Mouse (Mus musculus) hindbrain, embryonic 12.5 days (tissue): ENCODE data around the gene Cdc34. TPM values are rescaled to one million over a fixed set of nuclear protein-coding genes. Genes with fewer than 3 reads are reported as not detected.

Source experiments
- ATAC-seq: fragments of 200-750 bp; cut with Nextera tagmentation; 2 replicates; pipeline ENCODE4 v1.8.0; 2017; ENCODE audit warnings: moderate TSS enrichment; ENCODE audit not compliant: low FRiP score
- H3K27ac ChIP-seq: fragments of 300-500 bp; sonication (generic); 2 replicates; pipeline ENCODE4 v1.5.1; 2016; ENCODE audit warnings: mild to moderate bottlenecking
- H3K27me3 ChIP-seq: fragments of 300-500 bp; sonication (generic); 2 replicates; pipeline ENCODE4 v1.6.1; 2016; ENCODE audit warnings: mild to moderate bottlenecking
- H3K36me3 ChIP-seq: fragments of 300-500 bp; sonication (generic); 2 replicates; pipeline ENCODE4 v1.6.1; 2016; ENCODE audit warnings: mild to moderate bottlenecking
- H3K4me1 ChIP-seq: fragments of 300-500 bp; sonication (generic); 2 replicates; pipeline ENCODE4 v1.6.1; 2016
- H3K4me2 ChIP-seq: fragments of 300-500 bp; sonication (generic); replicated peaks from 2 replicates; pipeline ENCODE4 v1.6.1; 2016; ENCODE audit warnings: mild to moderate bottlenecking
- H3K4me3 ChIP-seq: fragments of 300-500 bp; sonication (generic); 2 replicates; pipeline ENCODE4 v1.5.1; 2016; ENCODE audit warnings: mild to moderate bottlenecking
- H3K9ac ChIP-seq: fragments of 300-500 bp; sonication (generic); 2 replicates; pipeline ENCODE4 v1.6.1; 2016; ENCODE audit warnings: mild to moderate bottlenecking, moderate library complexity
- H3K9me3 ChIP-seq: fragments of 300-500 bp; sonication (generic); replicated peaks from 2 replicates; pipeline ENCODE4 v1.6.1; 2016; ENCODE audit warnings: mild to moderate bottlenecking
- WGBS: fragments of 180-500 bp; shearing (Covaris S2); methylation state at CpG from one replicate; pipeline ENCODE4 v1.1.7; 2016; 5-methylcytosine and 5-hydroxymethylcytosine counted together
- polyA plus RNA-seq: library from polyadenylated mRNA; unstranded; fragments of >200 nt; fragmentation: Nextera tagmentation; extraction: Ambion mirVana; gene quantifications from 2 replicates; pipeline ENCODE4 v1.2.1, GENCODE M21; 2016

The Cdc34 gene
- polyA plus RNA-seq, 1 experiment from 2014 or later, result 121 TPM

GRCm38 (mm10) chr10:79733847-79734246 is 51.9 kb downstream of the Cdc34 start:
- ATAC-seq, result no peak
- Histone ChIP-seq H3K4me2 (no peak overlapping the region), H3K9me3 (peaks cover 12% of the 10 kb centered on the region), H3K4me1 (peaks cover 5% of the 10 kb centered on the region; the same call in 1 of the 2 replicates), H3K9ac (no peak overlapping the region), H3K27ac (no peak overlapping the region), H3K36me3 (peaks cover 52% of the 10 kb centered on the region), H3K4me3 (no peak overlapping the region), H3K27me3 (peaks cover 20% of the 10 kb centered on the region)
- 97% methylated on average over 15 of the region's 15 CpGs for WGBS

- WGBS, result 32% methylated on average over 43 of the region's 52 CpGs
- H3K4me3 ChIP-seq, result 0 out of 2 replicates have a peak overlapping the region, but pooled peaks have one; percentile 6
- ATAC-seq, result no peak
Measured at GRCm38 (mm10) chr10:79735361-79735760, 53.4 kb downstream of the Cdc34 start.

GRCm38 (mm10) chr10:79736706-79737105 is 54.7 kb downstream of the Cdc34 start:
- H3K4me3 ChIP-seq, result no peak overlapping the region
- peaks cover 80% of the 10 kb centered on the region for H3K36me3 ChIP-seq
- no peak for ATAC-seq

More at GRCm38 (mm10) chr10:79735361-79735760, 53.4 kb downstream of the Cdc34 start:
- Histone ChIP-seq H3K4me2 (peak overlapping the region; percentile 24), H3K9ac (peak overlapping the region; percentile 8; the same call in 1 of the 2 replicates), H3K4me1 (peaks cover 5% of the 10 kb centered on the region; the same call in 1 of the 2 replicates), H3K9me3 (peaks cover 28% of the 10 kb centered on the region), H3K27me3 (peaks cover 20% of the 10 kb centered on the region), H3K36me3 (peaks cover 67% of the 10 kb centered on the region), H3K27ac (no peak overlapping the region)

More at GRCm38 (mm10) chr10:79736706-79737105, 54.7 kb downstream of the Cdc34 start:
- no peak overlapping the region for H3K9ac ChIP-seq
- H3K27me3 ChIP-seq, result peaks cover 20% of the 10 kb centered on the region
- peaks cover 5% of the 10 kb centered on the region; the same call in 1 of the 2 replicates for H3K4me1 ChIP-seq
- peaks cover 32% of the 10 kb centered on the region for H3K9me3 ChIP-seq
- no peak overlapping the region for H3K4me2 ChIP-seq
- WGBS, result 86% methylated on average over 14 of the region's 14 CpGs
- H3K27ac ChIP-seq, result no peak overlapping the region

Other genes starting within 250 kb of the Cdc34 start
- 0.05 TPM in 1 of 2 replicates, not detected in the other for gene Vmn2r83, start 213.5 kb upstream of the Cdc34 start, polyA plus RNA-seq
- gene Plpp2, start 148.4 kb upstream of the Cdc34 start, polyA plus RNA-seq, result 13.4 and 14.6 TPM in 2 replicates
- gene Mier2, start 127.0 kb upstream of the Cdc34 start, polyA plus RNA-seq, result 57.8 and 66.1 TPM in 2 replicates
- gene Theg, start 94.9 kb upstream of the Cdc34 start, polyA plus RNA-seq, result not detected in 2 replicates
- gene C2cd4c, start 68.2 kb upstream of the Cdc34 start, polyA plus RNA-seq, result 0.08 TPM in 1 of 2 replicates, not detected in the other
- gene Shc2, start 44.3 kb upstream of the Cdc34 start, polyA plus RNA-seq, result 30.3 and 33.0 TPM in 2 replicates
- not detected in 2 replicates for gene Odf3l2, start 36.5 kb upstream of the Cdc34 start, polyA plus RNA-seq
- gene Madcam1, start 17.6 kb upstream of the Cdc34 start, polyA plus RNA-seq, result 2.9 and 3.2 TPM in 2 replicates
- gene Tpgs1, start 12.8 kb upstream of the Cdc34 start, polyA plus RNA-seq, result 68.1 and 69.4 TPM in 2 replicates
- gene Gzmm, start 6.8 kb downstream of the Cdc34 start, polyA plus RNA-seq, result 1.2 and 1.3 TPM in 2 replicates
- gene Bsg, start 22.3 kb downstream of the Cdc34 start, polyA plus RNA-seq, result 658 and 661 TPM in 2 replicates
- 0.45 and 0.48 TPM in 2 replicates for gene Hcn2, start 34.4 kb downstream of the Cdc34 start, polyA plus RNA-seq
- gene Polrmt, start 64.4 kb downstream of the Cdc34 start, polyA plus RNA-seq, result 42.7 and 47.5 TPM in 2 replicates
- gene Fgf22, start 72.9 kb downstream of the Cdc34 start, polyA plus RNA-seq, result 0.42 and 0.72 TPM in 2 replicates
- gene Rnf126, start 84.8 kb downstream of the Cdc34 start, polyA plus RNA-seq, result 103 and 108 TPM in 2 replicates
- gene Fstl3, start 95.1 kb downstream of the Cdc34 start, polyA plus RNA-seq, result 2.3 and 2.7 TPM in 2 replicates
- 0.23 and 0.30 TPM in 2 replicates for gene Prss57, start 108.8 kb downstream of the Cdc34 start, polyA plus RNA-seq
- gene Palm, start 111.4 kb downstream of the Cdc34 start, polyA plus RNA-seq, result 189 and 198 TPM in 2 replicates
- 1.3 and 2.1 TPM in 2 replicates for gene Misp, start 138.8 kb downstream of the Cdc34 start, polyA plus RNA-seq
- gene Ptbp1, start 172.2 kb downstream of the Cdc34 start, polyA plus RNA-seq, result 201 and 211 TPM in 2 replicates
- gene Prtn3, start 192.3 kb downstream of the Cdc34 start, polyA plus RNA-seq, result 11.8 and 14.1 TPM in 2 replicates
- 289 and 290 TPM in 2 replicates for gene Plppr3, start 192.4 kb downstream of the Cdc34 start, polyA plus RNA-seq
- gene Elane, start 204.1 kb downstream of the Cdc34 start, polyA plus RNA-seq, result 0.56 TPM in 1 of 2 replicates, not detected in the other
- not detected in 2 replicates for gene Cfd, start 208.7 kb downstream of the Cdc34 start, polyA plus RNA-seq
- gene Med16, start 226.7 kb downstream of the Cdc34 start, polyA plus RNA-seq, result 63.3 and 70.0 TPM in 2 replicates
- 25.5 and 54.9 TPM in 2 replicates for gene Gm26602, start 228.7 kb downstream of the Cdc34 start, polyA plus RNA-seq
- gene Kiss1r, start 234.8 kb downstream of the Cdc34 start, polyA plus RNA-seq, result 1.2 and 1.6 TPM in 2 replicates
- 173 and 184 TPM in 2 replicates for gene R3hdm4, start 239.0 kb downstream of the Cdc34 start, polyA plus RNA-seq
- 4.7 and 5.3 TPM in 2 replicates for gene Arid3a, start 244.8 kb downstream of the Cdc34 start, polyA plus RNA-seq